Mouse (Mus musculus): ENCODE data around the gene Pkm. TPM values are rescaled to one million over a fixed set of nuclear protein-coding genes. Genes with fewer than 3 reads are reported as not detected.
A peak's percentile ranks its signal among the peaks of the same experiment; 100 is the strongest.

Gene Pkm
- total and polyA plus RNA-seq, 3 experiments, result 71.6 to 2,746 (median 710) TPM

- no peaks in the 10 kb centered on the region for H3K27me3 ChIP-seq (ENCODE audit: control insufficient read depth in 1 of 2, insufficient read depth in 2 of 2, low read length in 2 of 2)
- H3K9ac ChIP-seq (ENCODE audit: control insufficient read depth, low read depth, low read length, poor library complexity, severe bottlenecking), result no peak overlapping the region
- peaks cover 0 to 32% of the 10 kb centered on the region in 2 experiments; a peak in 2 of 4 replicates for H3K36me3 ChIP-seq (ENCODE audit: control insufficient read depth in 1 of 2, insufficient read depth in 2 of 2, low read length in 2 of 2)
- peaks cover 16 to 18% of the 10 kb centered on the region in 2 experiments for H3K4me1 ChIP-seq (ENCODE audit: control insufficient read depth in 1 of 2, insufficient read depth in 2 of 2, low read length in 2 of 2)
- H3K4me3 ChIP-seq (ENCODE audit: control insufficient read depth in 1 of 2, insufficient read depth in 1 of 2, low read depth in 2 of 2, low read length in 2 of 2), result no peak overlapping the region
- TF ChIP-seq ZKSCAN1 (IDR thresholded peaks at IDR 0.05; ENCODE audit: low read depth, low read length) (no peak), MAZ (IDR thresholded peaks at IDR 0.05; ENCODE audit: low read depth, low read length) (no peak)
- no peaks in the 10 kb centered on the region for H3K79me2 ChIP-seq (ENCODE audit: control insufficient read depth, insufficient read depth, low read length, poor library complexity)
- H3K27ac ChIP-seq (ENCODE audit: control insufficient read depth, low read depth, low read length), result no peak overlapping the region
- no peak for DNase-seq (ENCODE audit: low read depth, low spot score)
- no peaks in the 10 kb centered on the region for H3K9me3 ChIP-seq (replicated peaks; ENCODE audit: insufficient read depth, low read length)
Measured at GRCm38 (mm10) chr9:59649911-59650310, 6.3 kb upstream of the Pkm start.

DNA sequence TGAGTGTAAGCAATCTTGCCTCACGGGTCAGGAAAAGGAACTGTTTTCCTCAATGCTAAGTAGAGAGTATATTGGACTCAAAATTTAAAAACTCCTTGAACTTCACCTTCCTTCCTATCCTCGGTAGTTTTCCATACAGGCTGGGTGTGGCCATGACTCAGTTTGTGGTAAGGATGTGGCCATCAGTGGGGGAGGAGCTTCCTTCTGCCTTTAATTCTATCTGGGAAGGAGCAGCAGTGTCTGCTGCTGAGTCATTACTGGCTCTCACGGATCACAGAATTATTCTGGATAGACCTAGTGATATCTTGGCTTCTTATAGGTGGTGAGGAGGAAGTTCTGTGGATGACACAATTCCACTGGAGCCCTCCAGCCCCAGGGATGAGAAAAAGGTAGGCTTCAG lies 2.8 kb upstream of the Pkm start:
- Histone ChIP-seq H3K9ac (ENCODE audit: control insufficient read depth, low read depth, low read length, poor library complexity, severe bottlenecking) (peak overlapping the region; percentile 26), H3K4me3 (ENCODE audit: control insufficient read depth in 1 of 2, insufficient read depth in 1 of 2, low read depth in 2 of 2, low read length in 2 of 2) (peak overlapping the region; percentile 10 to 73; a peak in 3 of 4 replicates), H3K4me1 (ENCODE audit: control insufficient read depth in 1 of 2, insufficient read depth in 2 of 2, low read length in 2 of 2) (peaks cover 13 to 20% of the 10 kb centered on the region in 2 experiments), H3K36me3 (ENCODE audit: control insufficient read depth in 1 of 2, insufficient read depth in 2 of 2, low read length in 2 of 2) (peaks cover 0 to 35% of the 10 kb centered on the region in 2 experiments; a peak in 3 of 4 replicates), H3K27ac (ENCODE audit: control insufficient read depth, low read depth, low read length) (peak overlapping the region; percentile 76), H3K27me3 (ENCODE audit: control insufficient read depth in 1 of 2, insufficient read depth in 2 of 2, low read length in 2 of 2) (no peaks in the 10 kb centered on the region), H3K79me2 (ENCODE audit: control insufficient read depth, insufficient read depth, low read length, poor library complexity) (peaks cover 24% of the 10 kb centered on the region), H3K9me3 (replicated peaks; ENCODE audit: insufficient read depth, low read length) (no peaks in the 10 kb centered on the region)
- peak; percentile 91 for DNase-seq (ENCODE audit: low read depth, low spot score)
- TF ChIP-seq ELF1 (IDR thresholded peaks at IDR 0.05; ENCODE audit: low read depth, low read length) (0 out of 2 replicates have a peak, but pooled peaks have one; percentile 28), POLR2A (IDR thresholded peaks at IDR 0.05; ENCODE audit: control insufficient read depth in 1 of 2, insufficient read depth in 1 of 2, low read depth in 1 of 2, low read length in 2 of 2, poor library complexity in 1 of 2) (peak in 1 of 2 experiments; percentile 61; a peak in 2 of 4 replicates), ETS1 (IDR thresholded peaks at IDR 0.05; ENCODE audit: low read depth, low read length) (peak; percentile 86), HCFC1 (IDR thresholded peaks at IDR 0.05; ENCODE audit: low read depth, low read length) (no peak), MXI1 (IDR thresholded peaks at IDR 0.05; ENCODE audit: low read depth, low read length) (0 out of 2 replicates have a peak, but pooled peaks have one; percentile 31), RCOR1 (IDR thresholded peaks at IDR 0.05; ENCODE audit: low read depth, low read length) (peak; percentile 42; the same call in 1 of the 2 replicates), EP300 (IDR thresholded peaks at IDR 0.05; ENCODE audit: low read depth in 1 of 2, low read length in 2 of 2) (peak; percentile 81 to 92), TCF12 (IDR thresholded peaks at IDR 0.05; ENCODE audit: low read depth, low read length) (peak; percentile 62; the same call in 1 of the 2 replicates), NRF1 (IDR thresholded peaks at IDR 0.05; ENCODE audit: insufficient read depth, low read depth, low read length, poor library complexity, severe bottlenecking) (no peak), GABPA (IDR thresholded peaks at IDR 0.05; ENCODE audit: low read depth, low read length) (peak; percentile 87), MAFK (IDR thresholded peaks at IDR 0.05; ENCODE audit: borderline replicate concordance, low read depth, low read length) (peak; percentile 71; the same call in 1 of the 2 replicates), SIN3A (IDR thresholded peaks at IDR 0.05; ENCODE audit: low read length) (peak; percentile 73), USF2 (IDR thresholded peaks at IDR 0.05; ENCODE audit: borderline replicate concordance in 1 of 2, insufficient read depth in 1 of 2, low read depth in 1 of 2, low read length in 2 of 2) (no peak), MAZ (IDR thresholded peaks at IDR 0.05; ENCODE audit: low read depth, low read length) (no peak), TBP (IDR thresholded peaks at IDR 0.05; ENCODE audit: low read depth, low read length) (peak; percentile 86; the same call in 1 of the 2 replicates), UBTF (IDR thresholded peaks at IDR 0.05; ENCODE audit: borderline replicate concordance, insufficient read depth, low read depth, low read length) (no peak), MYB (IDR thresholded peaks at IDR 0.05; ENCODE audit: low read depth, low read length) (peak; percentile 64; the same call in 1 of the 2 replicates), JUND (IDR thresholded peaks at IDR 0.05; ENCODE audit: low read depth, low read length) (peak; percentile 77; the same call in 1 of the 2 replicates), TAL1 (IDR thresholded peaks at IDR 0.05; ENCODE audit: low read length) (peak; percentile 47)

Measured in MEL (cell line).